Mouse (Mus musculus) G1E (cell line): ENCODE data around the gene Gm6408.
"Not testable (repeated sequence)": the region's sequence is repeated elsewhere in the genome, so short reads cannot be mapped to it uniquely, and the experiment has no call there.

Source experiments
- CTCF ChIP-seq: IDR thresholded peaks from 2 replicates; pipeline ENCODE4 v1.5.1; 2012; ENCODE audit warnings: low read depth, low read length, inconsistent platforms, mixed read lengths
- GATA1 ChIP-seq: IDR thresholded peaks from 2 replicates; pipeline ENCODE4 v1.6.1; 2012; ENCODE audit warnings: borderline replicate concordance, low read length, inconsistent platforms, mixed read lengths
- POLR2AphosphoS5 ChIP-seq: IDR thresholded peaks from 2 replicates; pipeline ENCODE4 v1.6.1; 2012; ENCODE audit warnings: low read depth, low read length, inconsistent platforms; ENCODE audit not compliant: insufficient replicate concordance
- TAL1 ChIP-seq: conservative IDR thresholded peaks from 2 replicates; pipeline ENCODE4 v1.6.1; 2012; ENCODE audit warnings: low read depth, low read length, inconsistent platforms, mixed read lengths

DNA sequence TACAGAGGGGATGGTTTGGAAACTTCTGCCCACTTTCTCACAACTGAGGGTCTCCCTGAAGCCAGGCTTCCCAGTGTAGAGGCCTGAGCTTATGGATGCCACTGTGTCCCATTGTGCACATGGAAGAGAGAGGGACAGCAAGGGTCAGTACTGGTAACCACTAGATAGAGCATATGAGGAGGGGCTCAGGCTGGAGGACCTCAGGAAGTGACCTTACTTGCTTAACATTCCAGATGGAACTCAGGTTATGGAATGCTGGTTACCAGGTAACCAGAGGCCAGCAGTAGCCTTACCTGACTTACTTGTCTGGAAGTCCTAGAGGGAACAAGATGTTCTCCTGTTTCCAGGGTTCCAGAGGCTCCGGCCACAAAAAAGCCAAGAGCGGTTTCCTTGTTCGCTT is at the start of gene Gm6408:
- not testable (repeated sequence) for TF ChIP-seq CTCF, POLR2AphosphoS5, GATA1, TAL1
